Mouse (Mus musculus): ENCODE data around the gene Cyth3. TPM values are rescaled to one million over a fixed set of nuclear protein-coding genes. Genes with fewer than 3 reads are reported as not detected.

Gene Cyth3
- polyA plus RNA-seq, 1 experiment from 2014 or later = 50.9 TPM

GRCm38 (mm10) chr5:143608175-143608574 is 14.1 kb upstream of the Cyth3 start:
- ATAC-seq (ENCODE audit: insufficient number of reproducible peaks, insufficient read depth, low FRiP score, low read depth) = no peak
- 93% methylated on average over 10 of the region's 10 CpGs for WGBS

GRCm38 (mm10) chr5:143611954-143612353 is 10.3 kb upstream of the Cyth3 start:
- no peaks in the 10 kb centered on the region for H3K4me1 ChIP-seq (ENCODE audit: control insufficient read depth, insufficient read depth, low read length)
- 80% methylated on average over 7 of the region's 7 CpGs for WGBS
- no peak overlapping the region for H3K4me2 ChIP-seq (replicated peaks; ENCODE audit: low read depth, low read length)
- no peaks in the 10 kb centered on the region for H3K9me3 ChIP-seq (ENCODE audit: control insufficient read depth, low read depth, low read length)
- no peak overlapping the region for H3K9ac ChIP-seq (replicated peaks; ENCODE audit: low read depth, low read length)
- no peaks in the 10 kb centered on the region for H3K27me3 ChIP-seq (ENCODE audit: control insufficient read depth, insufficient read depth, low read length)
- no peak overlapping the region for H3K27ac ChIP-seq (ENCODE audit: low read length)
- H3K36me3 ChIP-seq (ENCODE audit: control insufficient read depth, insufficient read depth, low read length) = no peaks in the 10 kb centered on the region
- ATAC-seq (ENCODE audit: insufficient number of reproducible peaks, insufficient read depth, low FRiP score, low read depth) = no peak
- H3K4me3 ChIP-seq (ENCODE audit: low read depth, low read length) = no peak overlapping the region

More at GRCm38 (mm10) chr5:143608175-143608574, 14.1 kb upstream of the Cyth3 start:
- Histone ChIP-seq H3K27me3 (ENCODE audit: control insufficient read depth, insufficient read depth, low read length) (no peaks in the 10 kb centered on the region), H3K27ac (ENCODE audit: low read length) (no peak overlapping the region), H3K9ac (replicated peaks; ENCODE audit: low read depth, low read length) (no peak overlapping the region), H3K4me2 (replicated peaks; ENCODE audit: low read depth, low read length) (no peak overlapping the region), H3K4me1 (ENCODE audit: control insufficient read depth, insufficient read depth, low read length) (no peaks in the 10 kb centered on the region), H3K36me3 (ENCODE audit: control insufficient read depth, insufficient read depth, low read length) (no peaks in the 10 kb centered on the region), H3K4me3 (ENCODE audit: low read depth, low read length) (no peak overlapping the region), H3K9me3 (ENCODE audit: control insufficient read depth, low read depth, low read length) (no peaks in the 10 kb centered on the region)

- H3K36me3 ChIP-seq (ENCODE audit: control insufficient read depth, insufficient read depth, low read length) = no peaks in the 10 kb centered on the region
- H3K4me3 ChIP-seq (ENCODE audit: low read depth, low read length) = no peak overlapping the region
- H3K27ac ChIP-seq (ENCODE audit: low read length) = no peak overlapping the region
- ATAC-seq (ENCODE audit: insufficient number of reproducible peaks, insufficient read depth, low FRiP score, low read depth) = no peak
- H3K27me3 ChIP-seq (ENCODE audit: control insufficient read depth, insufficient read depth, low read length) = no peaks in the 10 kb centered on the region
- no peaks in the 10 kb centered on the region for H3K9me3 ChIP-seq (ENCODE audit: control insufficient read depth, low read depth, low read length)
- H3K4me1 ChIP-seq (ENCODE audit: control insufficient read depth, insufficient read depth, low read length) = no peaks in the 10 kb centered on the region
- H3K4me2 ChIP-seq (replicated peaks; ENCODE audit: low read depth, low read length) = no peak overlapping the region
- WGBS = 60% methylated on average over 4 of the region's 4 CpGs
- no peak overlapping the region for H3K9ac ChIP-seq (replicated peaks; ENCODE audit: low read depth, low read length)
Observed at GRCm38 (mm10) chr5:143613265-143613664, 9.0 kb upstream of the Cyth3 start.

- ATAC-seq (ENCODE audit: insufficient number of reproducible peaks, insufficient read depth, low FRiP score, low read depth) = no peak
- Histone ChIP-seq H3K27me3 (ENCODE audit: control insufficient read depth, insufficient read depth, low read length) (no peaks in the 10 kb centered on the region), H3K4me1 (ENCODE audit: control insufficient read depth, insufficient read depth, low read length) (no peaks in the 10 kb centered on the region), H3K9me3 (ENCODE audit: control insufficient read depth, low read depth, low read length) (no peaks in the 10 kb centered on the region), H3K36me3 (ENCODE audit: control insufficient read depth, insufficient read depth, low read length) (no peaks in the 10 kb centered on the region), H3K4me3 (ENCODE audit: low read depth, low read length) (no peak overlapping the region), H3K9ac (replicated peaks; ENCODE audit: low read depth, low read length) (no peak overlapping the region), H3K4me2 (replicated peaks; ENCODE audit: low read depth, low read length) (no peak overlapping the region), H3K27ac (ENCODE audit: low read length) (no peak overlapping the region)
- WGBS = 60% methylated on average over 5 of the region's 5 CpGs
Observed at GRCm38 (mm10) chr5:143614519-143614918, 7.7 kb upstream of the Cyth3 start.

GRCm38 (mm10) chr5:143615353-143615752 is 6.9 kb upstream of the Cyth3 start:
- Histone ChIP-seq H3K4me2 (replicated peaks; ENCODE audit: low read depth, low read length) (no peak overlapping the region), H3K36me3 (ENCODE audit: control insufficient read depth, insufficient read depth, low read length) (no peaks in the 10 kb centered on the region), H3K9me3 (ENCODE audit: control insufficient read depth, low read depth, low read length) (no peaks in the 10 kb centered on the region), H3K27me3 (ENCODE audit: control insufficient read depth, insufficient read depth, low read length) (no peaks in the 10 kb centered on the region), H3K9ac (replicated peaks; ENCODE audit: low read depth, low read length) (no peak overlapping the region), H3K4me1 (ENCODE audit: control insufficient read depth, insufficient read depth, low read length) (no peaks in the 10 kb centered on the region), H3K27ac (ENCODE audit: low read length) (no peak overlapping the region), H3K4me3 (ENCODE audit: low read depth, low read length) (no peak overlapping the region)
- no peak for ATAC-seq (ENCODE audit: insufficient number of reproducible peaks, insufficient read depth, low FRiP score, low read depth)
- 91% methylated on average over 2 of the region's 2 CpGs for WGBS

GRCm38 (mm10) chr5:143616116-143616515 is 6.1 kb upstream of the Cyth3 start:
- H3K9ac ChIP-seq (replicated peaks; ENCODE audit: low read depth, low read length) = no peak overlapping the region
- H3K36me3 ChIP-seq (ENCODE audit: control insufficient read depth, insufficient read depth, low read length) = no peaks in the 10 kb centered on the region
- 0 out of 2 replicates have a peak, but pooled peaks cover 3% of the 10 kb centered on the region for H3K4me1 ChIP-seq (ENCODE audit: control insufficient read depth, insufficient read depth, low read length)
- no peak for ATAC-seq (ENCODE audit: insufficient number of reproducible peaks, insufficient read depth, low FRiP score, low read depth)
- no peak overlapping the region for H3K4me3 ChIP-seq (ENCODE audit: low read depth, low read length)
- no peak overlapping the region for H3K27ac ChIP-seq (ENCODE audit: low read length)
- no peaks in the 10 kb centered on the region for H3K27me3 ChIP-seq (ENCODE audit: control insufficient read depth, insufficient read depth, low read length)
- H3K4me2 ChIP-seq (replicated peaks; ENCODE audit: low read depth, low read length) = no peak overlapping the region
- no peaks in the 10 kb centered on the region for H3K9me3 ChIP-seq (ENCODE audit: control insufficient read depth, low read depth, low read length)
- WGBS = 76% methylated on average over 4 of the region's 4 CpGs

GRCm38 (mm10) chr5:143616657-143617329 is 5.5 kb upstream of the Cyth3 start:
- Histone ChIP-seq H3K4me3 (ENCODE audit: low read depth, low read length) (no peak overlapping the region), H3K27ac (ENCODE audit: low read length) (no peak overlapping the region), H3K9me3 (ENCODE audit: control insufficient read depth, low read depth, low read length) (no peaks in the 10 kb centered on the region), H3K27me3 (ENCODE audit: control insufficient read depth, insufficient read depth, low read length) (no peaks in the 10 kb centered on the region), H3K4me1 (ENCODE audit: control insufficient read depth, insufficient read depth, low read length) (peaks cover 3% of the 10 kb centered on the region; the same call in 1 of the 2 replicates), H3K36me3 (ENCODE audit: control insufficient read depth, insufficient read depth, low read length) (no peaks in the 10 kb centered on the region), H3K4me2 (replicated peaks; ENCODE audit: low read depth, low read length) (no peak overlapping the region), H3K9ac (replicated peaks; ENCODE audit: low read depth, low read length) (no peak overlapping the region)
- ATAC-seq (ENCODE audit: insufficient number of reproducible peaks, insufficient read depth, low FRiP score, low read depth) = no peak
- 93% methylated on average over 3 of the region's 3 CpGs for WGBS

GRCm38 (mm10) chr5:143617487-143618209 is 4.6 kb upstream of the Cyth3 start:
- H3K27ac ChIP-seq (ENCODE audit: low read length) = peak overlapping the region; percentile 21; the same call in 1 of the 2 replicates
- H3K4me3 ChIP-seq (ENCODE audit: low read depth, low read length) = no peak overlapping the region
- 58% methylated on average over 10 of the region's 10 CpGs for WGBS
- ATAC-seq (ENCODE audit: insufficient number of reproducible peaks, insufficient read depth, low FRiP score, low read depth) = no peak
- no peaks in the 10 kb centered on the region for H3K27me3 ChIP-seq (ENCODE audit: control insufficient read depth, insufficient read depth, low read length)
- H3K36me3 ChIP-seq (ENCODE audit: control insufficient read depth, insufficient read depth, low read length) = no peaks in the 10 kb centered on the region
- no peak overlapping the region for H3K4me2 ChIP-seq (replicated peaks; ENCODE audit: low read depth, low read length)
- no peak overlapping the region for H3K9ac ChIP-seq (replicated peaks; ENCODE audit: low read depth, low read length)
- H3K9me3 ChIP-seq (ENCODE audit: control insufficient read depth, low read depth, low read length) = no peaks in the 10 kb centered on the region
- peaks cover 7% of the 10 kb centered on the region; the same call in 1 of the 2 replicates for H3K4me1 ChIP-seq (ENCODE audit: control insufficient read depth, insufficient read depth, low read length)
